Mouse (Mus musculus): Measurements from ENCODE around the gene Ick. TPM values are rescaled to one million over a fixed set of nuclear protein-coding genes. Genes with fewer than 3 reads are reported as not detected.

Ick gene
- polyA plus RNA-seq, 1 experiment, result 8.2 TPM

DNA sequence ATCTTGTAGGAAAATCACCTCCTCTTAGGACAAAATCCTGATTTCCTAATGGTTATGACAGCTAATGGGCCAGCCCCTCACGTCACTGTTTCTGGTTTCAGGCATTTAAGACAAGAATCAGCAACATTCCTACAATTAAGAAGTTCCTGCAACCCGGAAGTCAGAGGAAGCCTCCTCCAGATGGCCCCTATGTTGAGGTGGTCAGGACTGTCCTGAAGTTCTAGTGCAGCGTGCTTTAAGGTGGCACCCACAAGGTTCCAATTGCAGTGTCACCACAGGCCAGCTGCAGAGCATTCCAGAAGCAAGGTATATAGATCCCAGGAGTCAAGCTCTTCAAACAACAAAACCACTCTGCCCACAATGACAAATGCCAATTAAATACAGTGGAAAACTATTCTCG lies 100.0 kb downstream of the Ick start:
- WGBS, result 47% methylated on average over 4 of the region's 4 CpGs
- H3K27me3 ChIP-seq (replicated peaks; ENCODE audit: control insufficient read depth, insufficient read depth, low read length), result no peaks in the 10 kb centered on the region

DNA sequence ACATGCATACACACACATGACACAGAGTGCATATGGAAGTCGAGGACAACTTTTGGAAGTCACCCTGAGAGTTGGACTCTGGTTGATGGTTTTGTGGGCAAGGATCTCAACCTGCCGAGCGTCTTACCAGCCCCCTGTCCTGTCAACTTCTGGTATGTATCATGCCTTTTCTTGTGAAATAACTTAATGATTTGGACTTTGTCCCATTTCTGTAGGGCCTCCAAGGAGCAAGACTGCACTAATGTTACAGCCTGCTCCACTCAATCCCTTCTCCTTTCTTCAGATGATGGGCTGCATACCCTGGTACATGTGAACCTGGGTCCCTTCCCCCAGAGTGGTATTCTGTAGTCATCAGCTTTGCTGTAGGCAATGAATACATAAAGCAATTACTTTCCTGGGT lies 101.1 kb downstream of the Ick start:
- TF ChIP-seq POLR2A (IDR thresholded peaks at IDR 0.05; ENCODE audit: low read depth, low read length) (no peak), CTCF (conservative IDR thresholded peaks at IDR 0.05; ENCODE audit: insufficient read depth, insufficient read length, low read depth, low read length) (no peak)
- no peaks in the 10 kb centered on the region for H3K4me1 ChIP-seq (ENCODE audit: control insufficient read depth, insufficient read depth, low read length)
- no peaks in the 10 kb centered on the region for H3K27me3 ChIP-seq (replicated peaks; ENCODE audit: control insufficient read depth, insufficient read depth, low read length)
- no peak for DNase-seq
- H3K36me3 ChIP-seq (ENCODE audit: control insufficient read depth, insufficient read depth, low read length), result no peaks in the 10 kb centered on the region
- 84% methylated on average over 3 of the region's 3 CpGs for WGBS
- no peak overlapping the region for H3K4me3 ChIP-seq (ENCODE audit: insufficient read depth, low read depth, low read length)
- no peak overlapping the region for H3K27ac ChIP-seq (ENCODE audit: insufficient read depth, low read depth, low read length)

More for the DNA sequence above, 100.0 kb downstream of the Ick start:
- Histone ChIP-seq H3K36me3 (ENCODE audit: control insufficient read depth, insufficient read depth, low read length) (no peaks in the 10 kb centered on the region), H3K4me3 (ENCODE audit: insufficient read depth, low read depth, low read length) (no peak overlapping the region), H3K27ac (ENCODE audit: insufficient read depth, low read depth, low read length) (no peak overlapping the region), H3K4me1 (ENCODE audit: control insufficient read depth, insufficient read depth, low read length) (peaks cover 6% of the 10 kb centered on the region; the same call in 1 of the 2 replicates)
- no peak for DNase-seq
- no peak for TF ChIP-seq POLR2A (IDR thresholded peaks at IDR 0.05; ENCODE audit: low read depth, low read length)
- TF ChIP-seq CTCF (conservative IDR thresholded peaks at IDR 0.05; ENCODE audit: insufficient read depth, insufficient read length, low read depth, low read length), result no peak

DNA sequence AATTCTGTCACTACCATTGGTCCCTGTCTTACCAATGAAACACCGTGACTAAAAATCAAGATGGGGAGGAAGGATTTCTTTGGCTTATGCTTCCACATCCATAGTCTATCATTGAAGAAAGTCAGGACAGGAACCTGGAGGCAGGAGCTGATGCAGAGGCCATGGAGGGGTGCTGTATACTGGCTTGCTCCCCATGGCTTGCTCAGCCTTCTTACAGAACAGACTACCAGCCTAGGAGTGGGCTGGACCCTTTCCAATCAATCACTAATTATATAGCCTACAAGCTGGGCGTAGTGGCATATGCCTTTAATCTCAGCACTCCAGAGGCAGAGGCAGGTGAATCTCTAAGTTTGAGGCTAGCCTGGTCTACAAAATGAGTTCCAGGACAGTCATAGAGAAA lies 101.8 kb downstream of the Ick start:
- TF ChIP-seq POLR2A (IDR thresholded peaks at IDR 0.05; ENCODE audit: low read depth, low read length) (no peak), CTCF (conservative IDR thresholded peaks at IDR 0.05; ENCODE audit: insufficient read depth, insufficient read length, low read depth, low read length) (no peak)
- no peak overlapping the region for H3K4me3 ChIP-seq (ENCODE audit: insufficient read depth, low read depth, low read length)
- H3K27me3 ChIP-seq (replicated peaks; ENCODE audit: control insufficient read depth, insufficient read depth, low read length), result no peaks in the 10 kb centered on the region
- no peak for DNase-seq
- H3K4me1 ChIP-seq (ENCODE audit: control insufficient read depth, insufficient read depth, low read length), result no peaks in the 10 kb centered on the region
- no peak overlapping the region for H3K27ac ChIP-seq (ENCODE audit: insufficient read depth, low read depth, low read length)
- WGBS, result 99% methylated on average over 2 of the region's 2 CpGs
- no peaks in the 10 kb centered on the region for H3K36me3 ChIP-seq (ENCODE audit: control insufficient read depth, insufficient read depth, low read length)

DNA sequence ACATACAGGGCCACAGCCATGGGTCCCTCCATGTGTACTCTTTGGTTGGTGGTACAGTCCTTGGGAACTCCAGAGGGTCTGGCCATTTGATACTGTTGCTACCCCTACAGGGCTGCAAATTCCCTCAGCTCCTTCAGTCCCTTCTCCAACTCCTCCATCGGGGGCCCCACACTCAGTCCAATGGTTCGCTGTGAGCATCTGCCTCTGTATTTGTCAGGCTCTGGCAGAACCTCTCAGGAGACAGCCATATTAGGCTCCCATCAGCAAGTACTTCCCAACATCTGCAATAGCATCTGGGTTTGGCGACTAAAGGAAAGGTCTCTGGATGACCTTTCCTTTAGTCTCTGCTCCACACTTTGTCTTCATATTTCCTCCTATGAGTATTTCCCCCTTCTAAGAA lies 102.5 kb downstream of the Ick start:
- no peaks in the 10 kb centered on the region for H3K36me3 ChIP-seq (ENCODE audit: control insufficient read depth, insufficient read depth, low read length)
- H3K4me1 ChIP-seq (ENCODE audit: control insufficient read depth, insufficient read depth, low read length), result no peaks in the 10 kb centered on the region
- 93% methylated on average over 3 of the region's 3 CpGs for WGBS
- H3K4me3 ChIP-seq (ENCODE audit: insufficient read depth, low read depth, low read length), result no peak overlapping the region
- H3K27ac ChIP-seq (ENCODE audit: insufficient read depth, low read depth, low read length), result no peak overlapping the region
- H3K27me3 ChIP-seq (replicated peaks; ENCODE audit: control insufficient read depth, insufficient read depth, low read length), result no peaks in the 10 kb centered on the region
- no peak for DNase-seq
- TF ChIP-seq POLR2A (IDR thresholded peaks at IDR 0.05; ENCODE audit: low read depth, low read length) (no peak), CTCF (conservative IDR thresholded peaks at IDR 0.05; ENCODE audit: insufficient read depth, insufficient read length, low read depth, low read length) (no peak)

DNA sequence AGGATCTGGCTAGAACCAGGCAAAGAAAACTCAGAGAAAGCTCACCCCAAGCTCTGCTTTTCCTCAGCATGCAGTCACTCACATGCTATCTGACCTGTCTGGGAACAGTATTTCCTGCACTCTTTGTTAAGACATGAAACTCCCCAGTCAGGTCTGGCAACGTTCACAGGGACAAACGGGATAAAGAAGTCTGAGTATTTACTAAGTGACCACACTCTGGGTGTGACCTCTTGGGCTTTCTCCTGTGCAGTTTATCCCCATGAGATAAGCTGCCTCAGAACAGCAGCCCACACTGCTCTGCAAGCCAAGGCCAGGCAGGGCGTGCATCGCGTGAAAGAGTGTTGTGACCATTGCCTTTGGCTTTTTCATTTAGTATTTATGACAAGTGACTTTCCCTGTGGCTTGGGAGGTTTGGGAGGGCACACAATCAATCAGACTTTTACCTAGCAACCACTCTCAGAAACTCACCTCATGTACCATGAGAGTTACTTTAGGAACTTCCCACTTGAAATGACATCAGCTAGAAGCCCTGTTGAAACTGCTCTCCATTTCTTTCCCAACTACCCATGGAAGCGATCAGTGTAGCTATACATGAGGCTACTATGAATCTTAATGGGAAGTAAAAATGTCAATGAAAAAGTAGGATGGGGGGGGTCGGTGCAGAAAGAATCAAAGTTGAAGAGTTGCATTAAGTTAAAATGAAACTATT lies 103.5 kb downstream of the Ick start:
- no peak overlapping the region for H3K27ac ChIP-seq (ENCODE audit: insufficient read depth, low read depth, low read length)

GRCm38 (mm10) chr9:78217074-78217473 lies 108.1 kb downstream of the Ick start:
- peak; percentile 55 for DNase-seq
- WGBS, result 40% methylated on average over 4 of the region's 4 CpGs

More for the DNA sequence above, 103.5 kb downstream of the Ick start:
- no peaks in the 10 kb centered on the region for H3K36me3 ChIP-seq (ENCODE audit: control insufficient read depth, insufficient read depth, low read length)
- DNase-seq, result no peak
- no peak overlapping the region for H3K4me3 ChIP-seq (ENCODE audit: insufficient read depth, low read depth, low read length)
- WGBS, result 59% methylated on average over 7 of the region's 7 CpGs
- no peaks in the 10 kb centered on the region; the same call in 1 of the 2 replicates for H3K4me1 ChIP-seq (ENCODE audit: control insufficient read depth, insufficient read depth, low read length)
- no peaks in the 10 kb centered on the region for H3K27me3 ChIP-seq (replicated peaks; ENCODE audit: control insufficient read depth, insufficient read depth, low read length)
- no peak for TF ChIP-seq CTCF (conservative IDR thresholded peaks at IDR 0.05; ENCODE audit: insufficient read depth, insufficient read length, low read depth, low read length)
- no peak for TF ChIP-seq POLR2A (IDR thresholded peaks at IDR 0.05; ENCODE audit: low read depth, low read length)

More at GRCm38 (mm10) chr9:78217074-78217473, 108.1 kb downstream of the Ick start:
- TF ChIP-seq CTCF (conservative IDR thresholded peaks at IDR 0.05; ENCODE audit: insufficient read depth, insufficient read length, low read depth, low read length), result no peak
- Histone ChIP-seq H3K27me3 (replicated peaks; ENCODE audit: control insufficient read depth, insufficient read depth, low read length) (no peaks in the 10 kb centered on the region), H3K27ac (ENCODE audit: insufficient read depth, low read depth, low read length) (no peak overlapping the region), H3K4me1 (ENCODE audit: control insufficient read depth, insufficient read depth, low read length) (no peaks in the 10 kb centered on the region; the same call in 1 of the 2 replicates), H3K36me3 (ENCODE audit: control insufficient read depth, insufficient read depth, low read length) (no peaks in the 10 kb centered on the region), H3K4me3 (ENCODE audit: insufficient read depth, low read depth, low read length) (no peak overlapping the region)

Other genes with a start within 250 kb of the Ick start
- gene Elovl5, start 191.8 kb upstream of the Ick start, polyA plus RNA-seq (2012; rRNA removed), result 67.2 and 70.0 TPM in 2 replicates
- 3.1 and 3.5 TPM in 2 replicates for gene Gcm1, start 57.3 kb upstream of the Ick start, polyA plus RNA-seq (2012; rRNA removed)
- gene Fbxo9, start 127 bp upstream of the Ick start, polyA plus RNA-seq (2012; rRNA removed), result 93.3 and 100.0 TPM in 2 replicates
- 120 and 154 TPM in 2 replicates for gene Gsta4, start 73.6 kb downstream of the Ick start, polyA plus RNA-seq (2012; rRNA removed)
- gene Gsta1, start 121.5 kb downstream of the Ick start, polyA plus RNA-seq (2012; rRNA removed), result 1.6 and 1.9 TPM in 2 replicates
- 0.67 and 0.80 TPM in 2 replicates for gene Gm3776, start 147.9 kb downstream of the Ick start, polyA plus RNA-seq (2012; rRNA removed)
- 20.6 and 30.8 TPM in 2 replicates for gene Gm10639, start 180.7 kb downstream of the Ick start, polyA plus RNA-seq (2012; rRNA removed)
- gene Omt2a, start 205.6 kb downstream of the Ick start, polyA plus RNA-seq (2012; rRNA removed), result not detected in 2 replicates
- not detected in 2 replicates for gene Omt2b, start 218.4 kb downstream of the Ick start, polyA plus RNA-seq (2012; rRNA removed)
- 583 and 726 TPM in 2 replicates for gene Gsta2, start 246.6 kb downstream of the Ick start, polyA plus RNA-seq (2012; rRNA removed)

Measured in kidney, adult 2 months (tissue).